Mouse (Mus musculus): ENCODE data around the gene Gm10073.

DNA sequence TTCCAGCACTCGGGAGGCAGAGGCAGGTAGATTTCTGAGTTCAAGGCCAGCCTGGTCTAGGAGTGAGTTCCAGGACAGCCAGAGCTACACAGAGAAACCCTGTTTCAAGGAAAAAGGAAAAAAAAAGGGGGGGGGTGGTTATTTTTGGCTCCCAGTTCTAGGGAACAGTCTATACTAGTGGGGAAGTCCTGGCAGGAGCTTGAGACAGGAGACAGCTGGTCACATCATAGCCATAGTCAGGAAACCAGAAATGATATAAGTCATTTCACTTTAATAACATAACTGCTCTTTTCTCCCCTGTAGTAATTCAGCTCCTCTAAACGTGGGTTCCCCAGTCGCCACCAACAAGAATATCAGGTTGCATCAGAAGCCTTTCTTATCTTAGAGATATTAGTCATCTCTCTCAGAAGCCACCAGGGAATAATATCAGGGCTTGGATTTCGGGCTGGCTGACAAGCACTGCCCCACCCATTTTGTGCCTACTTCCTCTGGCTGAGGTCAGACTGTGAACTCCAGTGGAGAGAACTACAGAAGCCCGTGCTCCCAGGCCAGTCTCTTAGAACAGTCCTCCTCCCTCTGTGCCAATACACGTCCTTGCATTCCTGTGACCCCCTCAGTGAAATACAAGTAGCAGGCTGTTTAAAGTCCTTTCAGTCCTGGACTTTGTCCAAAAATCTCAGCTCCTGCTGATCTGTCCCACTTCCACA lies 3.7 kb upstream of the Gm10073 start:
- TF ChIP-seq GATA1 (IDR thresholded peaks at IDR 0.05; ENCODE audit: borderline replicate concordance, low read length) (no peak), FLI1 (IDR thresholded peaks at IDR 0.05; ENCODE audit: low read length) (no peak)
